Comparison of ENCODE assay signal across 9 mouse cellular contexts in genomic region chr8:87594272-87594671, GRCm38 (mm10). TPM values are rescaled to one million over a fixed set of nuclear protein-coding genes. Genes with fewer than 3 reads are reported as not detected.
A peak's percentile ranks its signal among the peaks of the same experiment; 100 is the strongest.
DNase-seq lines count a peak whose midpoint lies in the region; TF ChIP-seq lines count a peak whose summit lies in the region.
"Had no signal": no experiment of that assay in that cellular context is flagged by ENCODE, and none has a peak within 500 bp of the region (broad histone marks: within the 10 kb centered on the region; RNA-seq: fewer than 3 reads in every experiment).

No protein-coding gene starts in this region.

- TF ChIP-seq POLR2A in lung, adult 2 months (IDR thresholded peaks at IDR 0.05; ENCODE audit: borderline replicate concordance, extremely low read depth, low read depth, low read length), result no peak

- WGBS in embryonic facial prominence, embryonic 10.5 days, result 0% methylated on average over 2 of the region's 2 CpGs
- 2% methylated on average over 2 of the region's 2 CpGs for WGBS in lung, adult 2 months

- no peak overlapping the region for H3K27ac ChIP-seq in embryonic facial prominence, embryonic 10.5 days (replicated peaks)
- H3K27ac ChIP-seq: heart, embryonic 13.5 days had no signal

- H3K79me2 ChIP-seq in C2C12 (ENCODE audit: control insufficient read depth, insufficient read depth), result no peaks in the 10 kb centered on the region

- DNase-seq in adrenal gland, postnatal 25 days, result peak; percentile 67
- DNase-seq in embryonic facial prominence, embryonic 10.5 days (ENCODE audit: low spot score), result peak; percentile 81
- DNase-seq in heart, adult 9 months (ENCODE audit: low spot score in 2 of 2), result peak; percentile 15 to 32
- DNase-seq in kidney, postnatal 4 days, result peak; percentile 79 to 82
- peak; percentile 29 for DNase-seq in lung, adult 2 months
- peak; percentile 46 for DNase-seq in ovary, postnatal 14 days (ENCODE audit: low spot score)
- peak; percentile 33 for DNase-seq in urinary bladder, adult 2 months (ENCODE audit: low spot score)

- H3K4me3 ChIP-seq in C2C12 (ENCODE audit: insufficient read depth, poor library complexity, severe bottlenecking), result no peak overlapping the region
- H3K4me3 ChIP-seq in embryonic facial prominence, embryonic 10.5 days, result no peak overlapping the region
- no peak overlapping the region for H3K4me3 ChIP-seq in lung, adult 2 months (replicated peaks; ENCODE audit: extremely low read depth, low read depth, low read length)
- H3K4me3 ChIP-seq: heart, embryonic 13.5 days had no signal

- peaks cover 17% of the 10 kb centered on the region for H3K27me3 ChIP-seq in C2C12 (ENCODE audit: control insufficient read depth, insufficient read depth, insufficient read length)
- no peaks in the 10 kb centered on the region for H3K27me3 ChIP-seq in embryonic facial prominence, embryonic 10.5 days (replicated peaks; ENCODE audit: low read depth, poor library complexity, severe bottlenecking)

- H3K79me3 ChIP-seq in C2C12 (ENCODE audit: low read depth), result no peaks in the 10 kb centered on the region

- H3ac ChIP-seq in C2C12 (ENCODE audit: control insufficient read depth, insufficient read length, low read depth), result no peak overlapping the region

- no peaks in the 10 kb centered on the region for H3K4me1 ChIP-seq in embryonic facial prominence, embryonic 10.5 days
- no peaks in the 10 kb centered on the region for H3K4me1 ChIP-seq in lung, adult 2 months (ENCODE audit: control insufficient read depth, insufficient read depth, low read length)
- H3K4me1 ChIP-seq: heart, embryonic 13.5 days had no signal

- H3K36me3 ChIP-seq in C2C12 (ENCODE audit: control insufficient read depth, insufficient read depth), result no peaks in the 10 kb centered on the region
- H3K36me3 ChIP-seq in embryonic facial prominence, embryonic 10.5 days (replicated peaks), result no peaks in the 10 kb centered on the region
- H3K36me3 ChIP-seq: heart, embryonic 13.5 days had no signal

- TF ChIP-seq CTCF in C2C12 (IDR thresholded peaks at IDR 0.05; ENCODE audit: control insufficient read depth, insufficient read depth, insufficient read length), result peak; percentile 62
- TF ChIP-seq CTCF in lung, adult 2 months (IDR thresholded peaks at IDR 0.05; ENCODE audit: insufficient read depth, low read length), result peak; percentile 77

- no peaks in the 10 kb centered on the region for H3K9me3 ChIP-seq in embryonic facial prominence, embryonic 10.5 days
- H3K9me3 ChIP-seq: heart, embryonic 13.5 days had no signal

TF ChIP-seq in C2C12, 6 proteins besides CTCF, POLR2A, EP300 and RAD21:
- no peak for TF ChIP-seq FOSL1 (IDR thresholded peaks at IDR 0.05; ENCODE audit: insufficient read depth, low read length, poor library complexity, severe bottlenecking)
- TF ChIP-seq MAX (IDR thresholded peaks at IDR 0.05), result no peak
- no peak for TF ChIP-seq MYOD1 (IDR thresholded peaks at IDR 0.05; ENCODE audit: control insufficient read depth, insufficient read length, low read depth)
- no peak for TF ChIP-seq CEBPB (IDR thresholded peaks at IDR 0.05; ENCODE audit: low read depth)
- no peak for TF ChIP-seq MYOG (IDR thresholded peaks at IDR 0.05; ENCODE audit: control insufficient read depth, extremely low read depth, insufficient read length)
- TF ChIP-seq USF1 (IDR thresholded peaks at IDR 0.05; ENCODE audit: low read depth), result no peak

RNA-seq across cellular contexts. Expression of gene 4933402J07Rik, which starts 30.6 kb away (rescaled TPM):
- not detected for polyA plus RNA-seq in C2C12 (2012; fragmentation: generic; extraction: Trizol)
- total RNA-seq in adrenal gland, postnatal 25 days (2021), result not detected in 2 replicates
- polyA plus RNA-seq in embryonic facial prominence, embryonic 10.5 days (2016; fragmentation: Nextera tagmentation; extraction: Ambion mirVana), result not detected in 2 replicates
- not detected in 2 replicates for polyA plus RNA-seq in lung, adult 2 months (2012; rRNA removed)
- polyA plus RNA-seq in urinary bladder, adult 2 months (2012; rRNA removed), result not detected in 2 replicates
- polyA plus RNA-seq: heart, embryonic 13.5 days had no signal

Comparison
In these comparisons a context has a peak if more than half of its experiments do, and no peak if none do; other contexts are left out.
1. DNase-seq: peak in every context shown above with its lines; median percentile 81 in embryonic facial prominence, embryonic 10.5 days; 80 in kidney, postnatal 4 days; 67 in adrenal gland, postnatal 25 days; 46 in ovary, postnatal 14 days; 33 in urinary bladder, adult 2 months; 29 in lung, adult 2 months; 24 in heart, adult 9 months.